Mouse (Mus musculus) cerebellum, postnatal 25 days (tissue): ENCODE measurements around the gene Cd37.

Source experiments
- DNase-seq, 2 experiments: peaks; one replicate each; pipeline ENCODE4 v3.0.0; 2021; ENCODE audit warnings: mixed read lengths in 2 of 2

Cd37 gene

GRCm38 (mm10) chr7:45234333-45234841, 4.5 kb downstream of the Cd37 start:
- DNase-seq = no peak

- DNase-seq = peak; percentile 30 to 32
Measured at GRCm38 (mm10) chr7:45233580-45234332, 5.2 kb downstream of the Cd37 start.

- no peak for DNase-seq
Measured at GRCm38 (mm10) chr7:45232716-45233465, 6.0 kb downstream of the Cd37 start.

DNA sequence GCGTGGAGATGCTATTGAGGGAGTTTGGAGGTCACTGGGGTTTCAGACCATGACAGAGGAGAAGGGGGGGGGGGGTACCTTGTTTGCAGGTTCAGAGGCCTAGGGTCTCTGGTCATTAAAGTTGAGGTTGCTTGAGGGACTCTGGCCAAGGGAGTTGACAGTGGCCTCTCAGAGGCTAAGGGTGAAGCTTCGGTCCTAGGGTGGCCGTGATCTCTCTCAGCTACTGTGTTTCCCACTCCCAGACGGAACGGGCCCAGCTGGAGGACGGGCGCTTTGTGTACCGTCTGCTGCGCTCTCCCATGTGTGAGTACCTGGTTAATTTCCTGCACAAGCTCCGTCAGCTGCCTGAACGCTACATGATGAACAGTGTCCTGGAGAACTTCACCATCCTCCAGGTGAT, 7.0 kb downstream of the Cd37 start:
- DNase-seq = no peak

DNA sequence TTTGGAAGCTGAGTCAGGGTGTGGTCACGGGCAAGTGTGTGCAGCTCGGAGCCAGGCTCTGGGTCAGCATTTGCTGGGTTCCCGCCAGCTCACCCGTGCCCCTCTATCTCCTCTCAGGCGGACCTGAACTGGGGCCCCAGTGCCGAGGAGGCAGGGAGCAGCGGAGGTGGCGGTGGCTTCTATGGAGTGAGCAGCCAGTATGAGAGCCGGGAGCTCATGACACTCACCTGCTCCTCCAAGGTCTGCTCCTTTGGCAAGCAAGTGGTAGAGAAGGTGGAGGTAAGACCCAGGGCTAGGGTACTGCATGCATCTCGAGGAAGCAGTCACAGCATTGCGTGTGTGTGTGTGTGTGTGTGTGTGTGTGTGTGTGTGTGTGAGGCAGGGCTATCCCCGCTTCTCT, 7.7 kb downstream of the Cd37 start:
- DNase-seq = no peak

DNA sequence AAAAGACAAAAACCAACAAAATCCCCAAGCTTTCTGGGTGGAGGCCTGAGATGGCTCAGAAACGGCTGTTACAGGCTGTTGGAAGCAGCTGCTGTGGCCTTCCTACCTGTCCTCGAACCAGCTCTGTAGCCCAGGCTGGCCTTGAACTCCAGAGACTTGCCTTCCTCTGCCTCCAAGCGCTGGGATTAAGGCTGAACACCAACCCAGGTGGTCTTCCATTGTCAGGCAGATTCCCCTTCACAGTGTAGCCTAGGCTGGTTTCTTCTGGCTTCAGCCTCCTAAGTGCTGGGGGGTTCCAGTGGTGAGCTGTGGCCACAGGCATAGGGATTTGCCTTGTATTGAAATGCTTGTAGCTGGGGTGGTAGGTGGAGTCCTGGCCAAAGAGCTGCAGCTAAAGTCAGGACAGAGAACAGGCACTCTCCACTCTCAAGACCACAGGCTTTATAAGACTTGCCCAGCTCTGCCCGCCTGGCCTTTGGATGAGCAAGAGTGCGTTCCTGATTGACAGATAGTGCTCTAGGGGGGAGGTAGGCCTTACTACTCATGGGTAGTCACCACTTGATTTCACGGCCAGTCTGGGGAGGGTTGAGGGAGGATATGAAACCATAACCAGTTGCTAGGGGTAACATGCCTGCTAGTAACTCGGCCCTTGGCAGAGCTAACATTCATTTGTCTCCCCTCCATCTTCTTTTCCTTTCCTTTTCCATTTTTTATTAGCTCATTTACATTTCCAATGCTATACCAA, 9.3 kb downstream of the Cd37 start:
- no peak for DNase-seq

DNA sequence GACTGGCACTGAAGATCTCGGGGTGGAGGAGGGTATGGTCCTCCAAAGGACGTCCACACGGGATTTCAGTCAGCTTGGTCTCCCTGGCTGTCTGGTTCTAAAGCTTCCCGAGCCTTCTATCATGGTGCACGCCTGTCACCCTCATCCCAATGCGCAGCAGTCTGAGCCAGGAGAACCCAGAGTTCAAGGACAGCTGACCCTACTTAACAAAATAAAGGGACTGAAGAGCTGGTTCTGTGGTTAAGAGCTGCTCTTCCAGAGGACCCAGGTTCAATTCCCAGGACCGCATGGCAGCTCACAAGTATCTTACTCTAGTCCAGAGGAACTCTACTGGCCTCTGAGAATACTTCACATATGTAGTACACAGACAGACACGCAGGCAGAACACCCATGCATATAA, 9.9 kb downstream of the Cd37 start:
- DNase-seq = no peak

DNA sequence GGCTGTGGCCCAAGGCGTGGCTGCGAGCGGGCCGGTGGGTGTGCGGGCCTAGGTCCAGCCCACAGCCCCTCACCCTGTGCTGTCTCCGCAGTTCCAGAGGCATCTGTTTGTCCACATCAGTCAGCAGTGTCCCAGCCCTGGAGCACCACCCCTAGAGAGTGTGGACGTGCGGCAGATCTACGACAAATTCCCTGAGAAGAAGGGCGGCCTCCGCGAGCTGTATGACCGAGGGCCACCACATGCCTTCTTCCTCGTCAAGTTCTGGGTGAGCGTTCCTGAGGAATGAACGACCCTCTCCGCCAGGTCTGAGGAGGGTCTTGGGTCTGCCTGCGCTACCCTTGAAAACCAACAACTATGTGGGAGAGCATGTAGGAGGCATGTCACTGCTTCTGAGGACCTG, 10.4 kb downstream of the Cd37 start:
- no peak for DNase-seq

DNA sequence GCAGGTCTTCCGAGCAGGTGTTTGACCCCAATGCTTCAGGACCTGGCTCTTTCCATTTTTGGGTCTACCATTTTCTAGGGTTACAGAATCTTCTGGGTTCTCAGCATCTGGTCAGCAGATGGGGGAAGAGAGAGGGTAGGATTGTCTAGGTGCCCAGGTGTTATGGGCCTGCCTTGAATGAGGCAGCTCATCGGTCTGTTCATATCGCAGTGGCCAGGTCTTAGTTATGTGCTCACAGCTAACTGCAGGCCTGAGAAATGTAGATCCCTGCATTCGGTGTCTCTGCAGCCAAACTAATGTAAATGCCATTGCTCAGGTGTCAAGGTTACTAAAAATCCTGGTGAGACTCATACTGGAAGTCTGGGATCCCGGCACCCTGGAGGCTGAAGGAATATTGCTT, 12.5 kb downstream of the Cd37 start:
- DNase-seq = no peak

DNA sequence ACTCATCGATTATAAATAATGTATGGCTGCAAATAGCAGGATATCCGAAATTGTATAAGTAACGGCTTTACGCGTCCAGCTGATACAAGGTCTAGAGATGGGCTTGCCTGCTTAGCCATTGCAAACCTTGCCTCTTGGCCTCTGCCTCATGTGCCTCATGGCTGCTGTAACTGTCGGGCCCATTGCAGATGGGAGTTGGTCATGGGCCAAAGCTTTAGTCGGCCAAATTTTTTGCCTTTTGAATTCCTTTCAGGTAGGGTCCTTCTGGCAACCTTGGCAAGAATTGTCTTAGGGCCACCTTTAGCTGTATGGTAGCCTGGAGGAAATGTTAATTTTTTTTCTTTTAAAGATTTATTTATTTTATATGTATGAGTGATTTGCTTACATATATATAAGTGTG, 14.1 kb downstream of the Cd37 start:
- DNase-seq = no peak

DNA sequence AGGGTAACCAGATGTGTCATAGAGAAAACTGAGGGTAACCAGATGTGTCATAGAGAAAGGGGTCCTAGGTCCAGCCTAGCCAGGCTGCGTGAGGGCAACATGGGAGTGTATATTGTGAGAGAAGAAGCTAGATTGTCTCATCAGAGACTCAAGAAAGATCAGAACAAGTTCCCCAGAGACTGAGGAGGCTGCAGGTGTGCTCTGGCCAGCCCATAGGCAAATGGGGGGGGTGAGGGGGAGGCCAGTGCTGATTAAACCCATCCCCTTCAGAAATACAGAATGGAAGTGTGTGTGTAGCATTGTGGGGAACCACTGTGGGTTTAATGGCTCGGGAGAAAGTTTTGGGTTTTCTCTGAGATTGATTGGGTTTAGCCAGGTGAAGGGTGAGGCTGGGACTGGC, 17.2 kb downstream of the Cd37 start:
- no peak for DNase-seq

DNA sequence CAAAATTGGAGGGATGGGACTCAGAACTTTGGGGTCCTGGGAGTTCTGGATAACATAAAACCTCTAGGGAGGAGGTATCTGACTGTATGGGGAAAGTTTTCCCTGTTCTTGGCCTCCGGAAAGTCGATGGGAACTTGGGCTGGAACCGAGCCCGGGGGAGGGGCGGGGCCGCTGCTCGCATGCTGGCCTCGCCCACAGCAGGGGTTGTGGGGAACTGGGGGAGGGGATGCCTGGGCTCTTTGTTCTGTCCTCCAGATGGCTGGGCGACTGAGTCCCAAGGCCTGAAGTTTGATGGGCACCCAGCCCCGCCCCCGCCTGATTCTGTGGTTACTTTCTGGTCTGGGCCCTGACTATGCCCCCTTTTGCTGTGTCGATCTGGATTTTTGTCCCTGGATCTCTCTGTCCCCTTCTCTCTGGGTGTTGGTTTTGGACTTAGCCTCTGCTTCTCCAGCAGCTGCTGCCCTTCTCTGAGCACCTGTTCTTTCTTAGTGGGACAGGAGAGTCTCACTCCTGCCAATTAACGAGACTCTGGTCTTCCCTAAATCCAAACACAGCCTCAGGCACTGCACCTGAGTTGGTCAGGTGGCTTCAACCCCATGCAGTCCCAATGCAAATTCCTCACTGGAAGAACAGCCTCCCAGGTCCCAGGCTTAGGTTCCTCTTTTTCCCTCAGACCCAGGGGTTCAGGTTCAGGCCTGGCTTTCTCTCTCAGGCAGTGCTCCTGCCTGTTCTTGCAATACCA, 22.3 kb downstream of the Cd37 start:
- DNase-seq = peak in 1 of 2 experiments; percentile 51

DNA sequence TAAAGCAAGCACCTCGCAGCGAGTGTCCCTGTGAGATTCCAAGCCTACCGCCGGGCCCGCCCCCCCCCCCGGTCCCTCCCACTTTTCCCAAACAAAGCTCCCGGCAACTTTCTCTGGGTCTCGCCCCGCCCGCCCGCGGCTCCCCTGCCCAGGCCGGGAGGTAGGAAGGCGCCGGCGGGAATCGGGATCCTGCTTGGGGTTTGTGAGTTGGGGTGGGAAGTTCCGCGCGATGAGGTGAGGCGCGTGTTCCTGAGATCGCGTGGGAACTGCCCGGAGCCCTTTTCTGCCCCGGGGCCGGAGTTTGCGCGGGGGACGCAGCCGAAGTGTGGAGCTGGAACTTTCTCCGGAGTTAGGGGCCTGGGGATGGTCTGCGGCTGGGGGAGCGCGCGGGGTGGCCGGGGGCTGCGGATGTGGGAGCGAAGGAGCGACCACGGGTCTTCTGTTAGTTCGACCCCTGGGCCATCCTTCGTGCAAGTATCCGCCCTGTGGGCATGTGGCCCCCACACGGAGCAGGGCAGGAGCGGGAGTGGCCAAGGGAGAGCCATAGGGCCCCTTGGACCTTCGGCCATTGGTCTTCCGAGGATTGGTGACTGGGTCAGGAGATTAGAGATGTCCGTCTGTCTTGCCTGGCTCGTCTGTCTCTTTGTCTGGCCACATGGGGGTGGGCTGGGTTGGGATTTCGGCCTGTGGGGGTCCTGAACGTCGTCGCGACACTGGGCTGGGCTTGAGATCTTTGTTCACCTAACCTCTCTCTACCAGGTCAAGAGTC, 23.1 kb downstream of the Cd37 start, which contains the start of gene Tead2:
Gene Tead2, plus strand, starts transcription at position 81 of the 769 bp plus-strand sequence.
- no peak for DNase-seq

- no peak for DNase-seq
Measured at GRCm38 (mm10) chr7:45213708-45214107, 25.2 kb downstream of the Cd37 start.

DNA sequence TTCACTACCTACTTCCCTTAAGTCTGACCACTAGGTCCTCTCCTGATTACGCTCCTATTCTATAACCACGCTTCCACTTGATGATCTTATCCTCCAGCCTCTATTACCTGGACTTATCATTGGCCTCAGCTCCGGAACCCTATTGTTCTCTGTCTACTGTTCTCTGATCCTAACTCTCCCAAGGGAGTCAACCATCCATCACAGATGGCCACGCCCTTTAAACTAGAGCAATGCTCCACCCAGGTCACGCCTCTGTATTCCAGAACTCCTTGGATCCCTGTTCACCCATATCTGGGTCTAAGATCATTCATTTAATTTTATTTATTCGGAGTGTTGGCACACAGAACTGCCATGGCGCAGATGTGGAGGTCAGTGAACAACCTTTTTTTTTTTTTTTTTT, 26.6 kb downstream of the Cd37 start:
- no peak for DNase-seq

DNA sequence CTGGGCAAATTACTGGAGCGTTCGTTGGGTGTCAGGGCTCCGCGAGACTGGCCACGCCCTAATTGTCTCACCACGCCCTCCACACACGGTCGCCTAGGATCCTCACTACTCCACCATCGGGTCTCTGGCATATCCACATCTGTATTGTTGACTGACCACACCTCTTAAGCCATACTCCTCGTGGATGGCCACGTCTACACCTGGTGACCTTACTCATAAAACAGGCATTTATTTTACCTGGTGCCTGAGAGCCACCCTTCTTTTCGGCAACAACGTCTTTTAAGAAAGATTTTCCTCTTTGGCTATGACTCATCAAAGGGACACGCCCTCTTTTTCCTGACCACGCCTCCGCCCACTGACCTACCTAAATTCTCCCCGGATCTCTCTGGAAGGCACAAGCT, 27.1 kb downstream of the Cd37 start, which contains the start of gene Dkkl1:
Gene Dkkl1, minus strand, starts transcription at position 297 of the 401 bp plus-strand sequence.
- no peak for DNase-seq

DNA sequence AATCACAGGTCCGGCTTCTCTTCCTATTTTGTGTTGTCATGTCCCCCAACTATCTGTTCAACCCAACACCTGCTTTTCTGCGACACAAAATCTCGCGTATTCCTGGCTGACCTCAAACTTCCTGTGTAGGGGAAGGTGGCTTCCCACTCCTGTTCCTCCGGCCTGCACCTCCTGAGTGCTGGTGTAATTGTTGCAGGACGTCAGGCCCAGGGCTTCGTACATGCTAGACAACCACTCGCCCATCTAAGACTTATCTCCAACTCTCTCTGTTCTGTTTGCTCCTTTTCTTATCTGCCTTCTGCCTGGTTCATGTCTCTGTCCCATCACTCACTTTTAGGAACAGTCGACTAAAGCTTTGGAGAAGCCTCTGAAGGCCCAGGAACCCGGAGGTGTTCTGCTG, 27.8 kb downstream of the Cd37 start:
- DNase-seq = no peak

- no peak for DNase-seq
Measured at GRCm38 (mm10) chr7:45208260-45208659, 30.7 kb downstream of the Cd37 start.

DNA sequence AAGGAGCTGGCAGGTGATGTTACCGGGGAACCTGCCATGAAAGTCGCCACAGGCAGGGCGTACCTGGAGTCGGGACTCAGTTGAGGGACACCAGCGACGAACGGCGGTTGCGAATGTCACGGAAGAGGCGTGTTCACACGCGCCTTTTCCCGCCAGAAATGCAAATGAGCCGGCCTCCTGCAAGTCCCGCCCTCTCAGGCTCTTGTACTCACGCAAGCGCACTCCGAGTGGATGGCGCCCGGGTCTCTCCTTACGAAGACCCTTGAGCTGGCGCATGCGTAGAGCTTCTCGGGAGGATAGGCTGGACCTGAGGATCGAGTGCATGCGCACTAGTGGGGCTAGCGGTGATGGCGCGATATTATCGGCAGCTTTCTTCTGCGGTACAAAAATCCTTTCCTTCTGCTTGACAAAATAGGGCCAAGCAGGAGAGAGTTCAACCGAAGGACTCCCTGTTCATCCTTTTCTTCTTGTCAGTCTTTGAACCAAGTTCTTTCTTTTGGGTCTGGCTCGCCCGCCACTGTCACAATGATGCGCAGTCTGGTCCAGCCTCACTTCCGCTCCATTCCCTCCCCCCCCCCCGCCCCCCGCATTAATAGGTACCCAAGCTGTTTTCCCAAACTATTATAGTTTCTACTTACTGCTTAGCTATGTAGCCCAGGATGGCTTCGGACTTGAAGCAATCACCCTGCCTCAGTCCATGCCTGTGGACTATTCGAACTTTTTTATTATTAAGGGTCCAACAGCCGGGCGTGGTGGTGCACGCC, 34.4 kb downstream of the Cd37 start, which contains the start of gene Ccdc155:
Gene Ccdc155, minus strand, starts transcription at position 513 of the 764 bp plus-strand sequence.
- peak; percentile 92 to 96 for DNase-seq

- DNase-seq = no peak
Measured at GRCm38 (mm10) chr7:45202654-45203053, 36.3 kb downstream of the Cd37 start.

DNA sequence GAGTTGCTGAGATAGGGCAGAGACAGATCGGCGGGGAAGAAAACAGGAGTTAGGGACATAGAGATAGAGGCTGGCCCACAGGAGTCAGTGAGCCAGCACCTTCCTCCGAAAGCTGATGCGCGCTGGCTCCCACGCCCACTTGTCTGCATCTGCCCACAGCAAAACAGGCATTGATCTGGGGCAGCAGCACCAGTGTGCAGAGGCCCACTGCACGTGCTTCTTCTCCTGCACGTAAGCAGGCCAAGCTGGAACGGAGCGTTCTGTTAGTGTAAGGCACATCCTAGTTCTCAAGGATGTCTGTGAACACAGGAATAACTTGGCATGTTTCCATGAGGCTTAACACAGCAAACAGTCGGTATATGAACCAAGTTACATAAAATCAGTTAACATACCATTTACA, 40.0 kb downstream of the Cd37 start:
- peak; percentile 32 to 40 for DNase-seq
